Mouse (Mus musculus): Measurements from ENCODE around the gene Myh1.

Myh1 gene

DNA sequence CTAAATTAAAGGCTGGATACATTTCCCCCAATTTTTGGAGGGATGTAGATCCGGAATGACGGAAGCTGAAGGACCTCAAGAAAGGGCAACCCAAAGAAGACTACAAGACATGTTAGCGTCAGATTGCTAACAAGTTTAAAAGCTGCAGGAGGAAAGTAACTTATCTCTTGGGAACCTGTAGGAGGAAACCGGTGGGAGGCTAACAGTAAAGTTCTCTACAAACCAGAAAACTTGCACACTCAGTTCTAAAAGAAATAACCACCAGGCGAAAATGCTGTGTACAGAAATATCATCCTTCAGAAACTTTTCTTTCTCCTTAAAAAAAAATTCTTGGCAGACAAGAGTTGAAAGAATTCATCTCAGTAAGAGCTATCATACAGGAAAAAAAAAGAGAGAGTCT lies 29.3 kb downstream of the Myh1 start:
- in situ Hi-C loops (cut with MboI, MseI) = no loop called here

DNA sequence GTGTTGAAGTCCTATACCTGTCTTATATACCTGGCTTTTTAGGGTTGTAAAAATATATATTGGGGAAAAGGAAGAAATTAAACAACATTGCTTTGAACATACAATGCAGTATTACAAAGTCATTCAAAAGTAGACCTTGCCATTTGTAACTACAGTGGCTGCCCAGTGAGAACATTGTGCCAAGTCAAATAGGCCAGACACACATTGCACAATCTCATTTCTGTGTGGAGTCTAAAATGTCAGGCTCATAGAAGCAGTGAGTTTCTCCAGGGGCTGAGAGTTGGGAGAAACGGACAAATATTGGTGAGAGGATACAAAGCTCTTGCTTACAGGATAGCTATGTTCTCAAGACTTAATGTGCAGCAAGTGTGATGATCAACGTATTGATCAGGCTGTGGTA lies 30.1 kb downstream of the Myh1 start:
- in situ Hi-C loops (cut with MboI, MseI) = no loop called here

DNA sequence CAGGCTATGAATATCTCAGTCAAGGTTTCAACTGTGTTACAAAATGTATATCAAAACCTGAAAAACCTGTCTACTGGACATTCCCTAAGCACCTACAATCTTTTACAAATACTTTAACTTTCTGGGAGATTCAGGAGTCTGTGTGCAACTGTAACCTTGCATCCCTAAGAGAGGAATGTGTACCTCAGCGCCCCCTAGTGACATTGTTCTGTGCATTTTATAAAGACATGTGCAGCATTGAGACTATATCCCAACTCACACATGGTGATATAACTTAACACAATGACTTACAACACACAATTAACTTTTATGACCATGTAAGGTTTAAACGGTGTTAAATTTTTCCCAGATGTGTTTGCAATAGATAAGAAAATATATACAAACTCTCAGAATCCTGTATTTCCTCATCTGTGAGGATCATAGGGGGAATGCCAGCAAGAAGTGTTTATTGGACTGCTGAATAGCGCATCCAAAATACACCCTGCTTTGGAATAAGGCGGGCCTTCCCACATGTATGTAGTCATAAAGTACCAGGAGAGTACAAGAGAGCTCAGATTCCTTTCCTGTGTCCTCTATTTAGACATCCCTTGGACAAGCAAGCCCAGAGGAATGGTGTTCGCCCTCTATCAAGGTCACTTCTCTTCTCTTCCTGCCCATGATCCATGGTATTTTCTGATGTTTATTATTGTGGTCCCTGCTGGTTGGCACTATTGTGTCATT lies 35.9 kb downstream of the Myh1 start:
- in situ Hi-C loops (cut with MboI, MseI) = no loop called here

DNA sequence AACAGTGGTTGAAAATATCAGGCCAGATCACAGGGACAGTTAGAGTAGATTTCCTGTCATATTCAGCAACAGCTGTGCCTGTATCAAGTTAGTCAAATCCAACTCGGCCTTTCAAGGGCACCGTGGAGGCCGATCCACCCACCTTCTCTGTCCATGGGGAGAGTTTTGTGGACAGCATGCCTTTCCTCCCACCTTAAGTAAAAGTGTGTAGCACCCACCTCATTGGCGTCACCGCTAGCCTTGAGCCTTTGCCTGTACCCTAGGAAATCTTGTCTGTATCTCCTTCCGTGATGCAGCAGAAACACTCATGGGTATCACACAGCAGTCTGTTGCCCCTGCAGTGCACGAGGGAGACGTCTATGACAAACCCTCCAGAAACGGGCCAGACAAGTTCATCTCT lies 36.9 kb downstream of the Myh1 start:
- in situ Hi-C loops (cut with MboI, MseI) = no loop called here

DNA sequence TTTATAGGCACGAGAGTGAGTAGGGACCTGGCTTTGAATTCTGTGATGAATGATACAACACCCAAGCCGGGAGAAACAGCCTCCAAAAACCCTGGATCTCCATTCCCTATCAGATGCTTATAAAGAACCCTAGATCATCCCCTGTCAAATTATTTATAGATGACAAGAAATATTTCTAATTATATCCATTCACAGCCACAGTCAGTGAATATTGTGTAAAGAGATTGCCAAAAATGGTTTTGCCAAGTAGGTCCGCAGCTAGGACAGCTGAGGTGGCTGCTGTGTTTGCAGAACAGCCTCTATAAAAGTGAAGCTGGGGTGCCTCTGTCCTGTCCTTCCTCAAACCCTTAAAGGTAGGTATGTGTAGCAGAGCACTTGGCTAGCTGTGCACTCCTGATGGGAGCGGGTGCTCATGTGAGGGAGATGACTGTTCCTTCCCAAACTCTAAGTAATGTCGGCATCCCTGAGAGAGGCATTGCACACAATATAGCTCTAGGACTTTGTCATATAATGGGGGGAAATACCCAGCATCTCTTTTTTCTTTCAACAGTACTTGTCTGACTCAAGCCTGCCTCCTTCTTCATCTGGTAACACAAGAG lies 37.7 kb downstream of the Myh1 start, which contains the start of gene Myh4:
Gene Myh4, plus strand, starts transcription at position 549 of the 599 bp plus-strand sequence.
- in situ Hi-C loops (cut with MboI, MseI) = no loop called here

DNA sequence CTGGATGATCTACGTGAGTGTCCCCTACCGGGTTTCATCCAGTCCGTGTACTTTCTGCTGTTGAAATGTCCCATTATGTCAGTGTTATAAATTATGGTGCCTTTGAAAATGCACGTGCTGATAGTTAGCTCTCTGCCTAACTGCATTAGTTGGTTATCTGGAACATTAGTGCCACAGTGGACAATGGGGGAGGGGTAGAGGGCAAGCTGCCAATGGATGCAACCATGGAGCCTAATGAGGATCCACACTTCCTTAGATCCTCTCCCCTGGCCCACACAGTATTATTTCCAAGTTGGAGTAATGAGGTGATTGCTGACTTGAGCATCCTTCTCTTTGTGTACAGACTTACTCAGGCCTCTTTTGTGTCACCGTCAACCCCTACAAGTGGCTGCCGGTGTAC lies 41.2 kb downstream of the Myh1 start:
- in situ Hi-C loops (cut with MboI, MseI) = no loop called here

DNA sequence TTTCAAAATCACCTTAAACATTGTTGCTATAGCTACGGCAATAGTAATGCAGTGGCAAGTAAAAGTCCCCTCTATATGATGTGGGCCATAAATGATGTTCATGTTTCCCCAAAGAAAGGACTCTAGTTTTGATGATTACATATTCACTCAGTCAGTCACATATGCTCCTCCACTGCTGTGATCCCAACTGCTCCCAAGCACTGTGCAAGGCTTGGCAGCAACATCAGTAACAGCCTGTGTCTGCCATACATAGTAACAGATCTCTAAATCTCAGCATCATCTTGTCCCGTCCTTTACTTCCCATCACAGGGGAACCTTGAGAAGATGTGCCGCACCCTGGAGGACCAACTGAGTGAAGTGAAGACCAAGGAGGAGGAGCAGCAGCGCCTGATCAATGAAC lies 53.8 kb downstream of the Myh1 start:
- in situ Hi-C loops (cut with MboI, MseI) = loop anchor here in 1 of 2 experiments (10.0 kb wide), 1 partner anchor 431 kb away; no protein-coding TSS in a partner anchor

DNA sequence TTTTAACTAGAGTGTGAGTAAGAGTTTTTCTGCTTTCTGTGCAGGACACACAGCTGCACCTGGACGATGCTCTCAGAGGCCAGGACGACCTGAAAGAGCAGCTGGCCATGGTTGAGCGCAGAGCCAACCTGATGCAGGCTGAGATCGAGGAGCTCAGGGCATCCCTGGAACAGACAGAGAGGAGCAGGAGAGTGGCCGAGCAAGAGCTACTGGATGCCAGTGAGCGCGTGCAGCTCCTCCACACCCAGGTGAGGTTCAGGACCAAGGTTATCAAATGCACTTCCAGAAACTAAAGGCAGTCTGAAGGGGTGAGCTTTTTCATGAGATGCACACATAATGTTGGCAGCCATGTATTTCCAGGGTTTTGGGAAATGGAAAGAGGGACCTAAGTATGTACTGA lies 57.2 kb downstream of the Myh1 start:
- in situ Hi-C loops (cut with MboI, MseI) = loop anchor here in 1 of 2 experiments (10.0 kb wide), 1 partner anchor 428 kb away; no protein-coding TSS in a partner anchor

DNA sequence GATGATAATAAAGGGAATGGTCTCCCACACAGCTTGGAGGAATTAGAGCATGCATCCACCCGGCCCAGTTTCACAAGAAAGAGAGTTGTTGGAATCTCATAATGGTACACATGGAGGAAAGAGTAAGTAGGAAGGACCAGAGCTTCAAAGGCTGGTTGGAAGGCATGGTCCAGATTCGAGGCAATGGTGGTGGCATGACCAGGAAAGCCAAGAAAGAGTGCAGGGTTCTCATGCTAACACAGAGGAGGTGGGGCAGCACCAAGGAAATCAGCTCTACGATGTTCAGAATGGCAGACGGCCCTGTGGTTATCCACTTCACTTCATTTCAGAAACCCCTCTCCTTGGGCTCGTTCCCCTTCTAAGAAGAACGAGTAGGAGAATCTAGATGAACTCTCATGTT lies 61.1 kb downstream of the Myh1 start:
- in situ Hi-C loops (cut with MboI, MseI) = no loop called here
